Mouse (Mus musculus) ES-E14 (cell line): ENCODE measurements around the gene Phf7.

Source experiments
- CHD2 ChIP-seq: IDR thresholded peaks from 2 replicates; pipeline ENCODE4 v1.6.1; 2014; ENCODE audit warnings: mild to moderate bottlenecking, low read depth, low read length, inconsistent platforms
- HCFC1 ChIP-seq: IDR thresholded peaks from 2 replicates; pipeline ENCODE4 v1.6.1; 2012; ENCODE audit warnings: low read length, inconsistent platforms, borderline replicate concordance; ENCODE audit not compliant: insufficient read depth
- MAFK ChIP-seq: IDR thresholded peaks from 2 replicates; pipeline ENCODE4 v1.6.1; 2014; ENCODE audit warnings: mild to moderate bottlenecking, low read depth, low read length, inconsistent platforms; ENCODE audit not compliant: insufficient read depth
- ZNF384 ChIP-seq: IDR thresholded peaks from 2 replicates; pipeline ENCODE4 v1.6.1; 2012; ENCODE audit warnings: low read depth, low read length, inconsistent platforms

- TF ChIP-seq CHD2 (no peak), ZNF384 (no peak), MAFK (no peak), HCFC1 (no peak)
Observed at GRCm38 (mm10) chr14:31193791-31194190, 57.3 kb downstream of the Phf7 start.
